Mouse (Mus musculus) midbrain, postnatal 0 days (tissue): Measurements from ENCODE around the gene Prune2. TPM values are rescaled to one million over a fixed set of nuclear protein-coding genes. Genes with fewer than 3 reads are reported as not detected.
A peak's percentile ranks its signal among the peaks of the same experiment; 100 is the strongest.

Experiments
- ATAC-seq: fragments of 200-750 bp; cut with Nextera tagmentation; 2 replicates; pipeline ENCODE4 v1.8.0; 2017; ENCODE audit warnings: moderate number of reproducible peaks, mild to moderate bottlenecking, moderate TSS enrichment, moderate library complexity; ENCODE audit not compliant: low FRiP score
- DNase-seq: peaks from one replicate; pipeline ENCODE4 v3.0.0-alpha.2; 2015; ENCODE audit warnings: low spot score
- H3K27ac ChIP-seq: fragments of 300-500 bp; sonication (generic); 2 replicates; pipeline ENCODE4 v1.5.1; 2014; ENCODE audit warnings: low read depth, mild to moderate bottlenecking, low read length, mixed read lengths
- H3K27me3 ChIP-seq: fragments of 300-500 bp; sonication (generic); 2 replicates; pipeline ENCODE4 v1.6.1; 2014; ENCODE audit warnings: low read length, control low read depth, mixed read lengths; ENCODE audit not compliant: insufficient read depth
- H3K36me3 ChIP-seq: fragments of 300-500 bp; sonication (generic); 2 replicates; pipeline ENCODE4 v1.6.1; 2014; ENCODE audit warnings: low read length, control low read depth, mixed read lengths; ENCODE audit not compliant: insufficient read depth
- H3K4me1 ChIP-seq: fragments of 300-500 bp; sonication (generic); 2 replicates; pipeline ENCODE4 v1.6.1; 2014; ENCODE audit warnings: mild to moderate bottlenecking, control low read depth, antibody characterized with exemption, low read length, mixed read lengths; ENCODE audit not compliant: insufficient read depth
- H3K4me2 ChIP-seq: fragments of 300-500 bp; sonication (generic); 2 replicates; pipeline ENCODE4 v1.6.1; 2014; ENCODE audit warnings: low read depth, mild to moderate bottlenecking, low read length, mixed read lengths; ENCODE audit not compliant: poor library complexity, severe bottlenecking
- H3K4me3 ChIP-seq: fragments of 300-500 bp; sonication (generic); 2 replicates; pipeline ENCODE4 v1.5.1; 2014; ENCODE audit warnings: low read depth, mild to moderate bottlenecking, low read length, moderate library complexity
- H3K9ac ChIP-seq: fragments of 300-500 bp; sonication (generic); replicated peaks from 2 replicates; pipeline ENCODE4 v1.6.1; 2014; ENCODE audit warnings: mild to moderate bottlenecking, low read length, moderate library complexity, mixed read lengths; ENCODE audit not compliant: poor library complexity, severe bottlenecking
- H3K9me3 ChIP-seq: fragments of 300-500 bp; sonication (generic); 2 replicates; pipeline ENCODE4 v1.6.1; 2016; ENCODE audit warnings: low read length, control low read depth
- CTCF ChIP-seq: IDR thresholded peaks from 2 replicates; pipeline ENCODE4 v1.5.1; 2016; ENCODE audit warnings: antibody characterized with exemption, mild to moderate bottlenecking
- WGBS: fragments of 180-500 bp; shearing (Covaris S2); extraction: QIAGEN DNeasy Blood & Tissue Kit; methylation state at CpG from one replicate; pipeline ENCODE4 v1.1.7; 2014; 5-methylcytosine and 5-hydroxymethylcytosine counted together
- polyA plus RNA-seq: library from polyadenylated mRNA; unstranded; fragments of >200 nt; fragmentation: Nextera tagmentation; extraction: Ambion mirVana; gene quantifications from 2 replicates; pipeline ENCODE4 v1.2.1, GENCODE M21; 2015
- total RNA-seq: library from RNA; depleted of rRNA; stranded (reverse); fragments of >200 nt; gene quantifications from 2 replicates; pipeline ENCODE4 v1.2.3, GENCODE M21; 2014

The Prune2 gene
- total and polyA plus RNA-seq, 2 experiments from 2014 or later = 12.0 to 12.1 TPM

- no peaks in the 10 kb centered on the region for H3K27me3 ChIP-seq
- no peak overlapping the region for H3K4me3 ChIP-seq
- no peak for TF ChIP-seq CTCF
- no peak overlapping the region for H3K9ac ChIP-seq
- no peaks in the 10 kb centered on the region for H3K36me3 ChIP-seq
- no peaks in the 10 kb centered on the region for H3K4me1 ChIP-seq
- no peaks in the 10 kb centered on the region for H3K9me3 ChIP-seq
- DNase-seq (peak; percentile 18), ATAC-seq (no peak)
- WGBS = 87% methylated on average over 7 of the region's 7 CpGs
- no peak overlapping the region for H3K27ac ChIP-seq
- H3K4me2 ChIP-seq = no peak overlapping the region
These were observed 284.5 kb downstream of the Prune2 start for GRCm38 (mm10) chr19:17240170-17241077.

- no peak for TF ChIP-seq CTCF
- H3K27ac ChIP-seq = no peak overlapping the region
- WGBS = 86% methylated on average over 1 of the region's 1 CpGs
- H3K9me3 ChIP-seq = no peaks in the 10 kb centered on the region
- H3K4me3 ChIP-seq = no peak overlapping the region
- no peak overlapping the region for H3K4me2 ChIP-seq
- no peaks in the 10 kb centered on the region for H3K36me3 ChIP-seq
- no peak for DNase-seq
- no peak for ATAC-seq
- H3K27me3 ChIP-seq = no peaks in the 10 kb centered on the region
- no peaks in the 10 kb centered on the region for H3K4me1 ChIP-seq
- no peak overlapping the region for H3K9ac ChIP-seq
These were observed 285.3 kb downstream of the Prune2 start for GRCm38 (mm10) chr19:17241206-17241605.

GRCm38 (mm10) chr19:17242962-17243361 lies 287.0 kb downstream of the Prune2 start:
- no peak overlapping the region for H3K4me3 ChIP-seq
- H3K4me1 ChIP-seq = no peaks in the 10 kb centered on the region
- no peak for DNase-seq
- TF ChIP-seq CTCF = no peak
- no peak for ATAC-seq
- 63% methylated on average over 5 of the region's 5 CpGs for WGBS
- no peak overlapping the region for H3K9ac ChIP-seq
- H3K9me3 ChIP-seq = no peaks in the 10 kb centered on the region
- H3K27me3 ChIP-seq = no peaks in the 10 kb centered on the region
- no peak overlapping the region for H3K27ac ChIP-seq
- H3K36me3 ChIP-seq = no peaks in the 10 kb centered on the region
- H3K4me2 ChIP-seq = no peak overlapping the region

- Histone ChIP-seq H3K27ac (no peak overlapping the region), H3K36me3 (no peaks in the 10 kb centered on the region), H3K4me3 (no peak overlapping the region), H3K9ac (no peak overlapping the region), H3K27me3 (no peaks in the 10 kb centered on the region), H3K9me3 (no peaks in the 10 kb centered on the region), H3K4me2 (no peak overlapping the region), H3K4me1 (no peaks in the 10 kb centered on the region)
- ATAC-seq (peak; percentile 34; the same call in 1 of the 2 replicates), DNase-seq (no peak)
- WGBS = 70% methylated on average over 7 of the region's 7 CpGs
- TF ChIP-seq CTCF = no peak
These were observed 288.6 kb downstream of the Prune2 start for GRCm38 (mm10) chr19:17244544-17244943.

GRCm38 (mm10) chr19:17247352-17247925 lies 291.5 kb downstream of the Prune2 start:
- Histone ChIP-seq H3K9ac (no peak overlapping the region), H3K36me3 (no peaks in the 10 kb centered on the region), H3K9me3 (no peaks in the 10 kb centered on the region), H3K27ac (no peak overlapping the region), H3K4me1 (no peaks in the 10 kb centered on the region), H3K4me3 (no peak overlapping the region), H3K27me3 (no peaks in the 10 kb centered on the region), H3K4me2 (no peak overlapping the region)
- 91% methylated on average over 8 of the region's 8 CpGs for WGBS
- ATAC-seq (no peak), DNase-seq (no peak)
- no peak for TF ChIP-seq CTCF

- Histone ChIP-seq H3K27ac (no peak overlapping the region), H3K4me2 (no peak overlapping the region), H3K36me3 (no peaks in the 10 kb centered on the region), H3K4me3 (no peak overlapping the region), H3K27me3 (no peaks in the 10 kb centered on the region), H3K4me1 (no peaks in the 10 kb centered on the region), H3K9me3 (no peaks in the 10 kb centered on the region), H3K9ac (no peak overlapping the region)
- WGBS = 71% methylated on average over 9 of the region's 9 CpGs
- ATAC-seq (no peak), DNase-seq (no peak)
- no peak for TF ChIP-seq CTCF
These were observed 293.8 kb downstream of the Prune2 start for GRCm38 (mm10) chr19:17249691-17250090.
